Mouse (Mus musculus) forebrain, embryonic 14.5 days (tissue): Measurements from ENCODE around the gene Mapk8ip2. TPM values are rescaled to one million over a fixed set of nuclear protein-coding genes. Genes with fewer than 3 reads are reported as not detected.

Experiments used
- ATAC-seq: fragments of 200-750 bp; cut with Nextera tagmentation; 2 replicates; pipeline ENCODE4 v1.8.0; 2017; ENCODE audit warnings: mild to moderate bottlenecking, moderate library complexity
- DNase-seq: peaks from one replicate; pipeline ENCODE4 v3.0.0-alpha.2; 2015; ENCODE audit warnings: low spot score
- H3K27ac ChIP-seq: fragments of 300-500 bp; sonication (generic); 2 replicates; pipeline ENCODE4 v1.5.1; 2014; ENCODE audit warnings: low read depth, mild to moderate bottlenecking, control low read depth, low read length, moderate library complexity
- H3K27me3 ChIP-seq: fragments of 300-500 bp; sonication (generic); replicated peaks from 2 replicates; pipeline ENCODE4 v1.6.1; 2014; ENCODE audit warnings: low read length, control low read depth, mixed read lengths; ENCODE audit not compliant: control insufficient read depth, insufficient read depth
- H3K36me3 ChIP-seq: fragments of 300-500 bp; sonication (generic); 2 replicates; pipeline ENCODE4 v1.6.1; 2014; ENCODE audit warnings: low read length, control low read depth; ENCODE audit not compliant: control insufficient read depth, insufficient read depth
- H3K4me1 ChIP-seq: fragments of 300-500 bp; sonication (generic); 2 replicates; pipeline ENCODE4 v1.6.1; 2014; ENCODE audit warnings: antibody characterized with exemption, low read length, control low read depth; ENCODE audit not compliant: control insufficient read depth, insufficient read depth
- H3K4me2 ChIP-seq: fragments of 300-500 bp; sonication (generic); 2 replicates; pipeline ENCODE4 v1.6.1; 2014; ENCODE audit warnings: mild to moderate bottlenecking, control low read depth, low read length
- H3K4me3 ChIP-seq: fragments of 300-500 bp; sonication (generic); 2 replicates; pipeline ENCODE4 v1.5.1; 2014; ENCODE audit warnings: low read depth, low read length, control low read depth
- H3K9ac ChIP-seq: fragments of 300-500 bp; sonication (generic); 2 replicates; pipeline ENCODE4 v1.6.1; 2014; ENCODE audit warnings: mild to moderate bottlenecking, low read length, control low read depth, moderate library complexity
- H3K9me3 ChIP-seq: fragments of 300-500 bp; sonication (generic); replicated peaks from 2 replicates; pipeline ENCODE4 v1.6.1; 2016; ENCODE audit warnings: low read length, control low read depth, mixed read lengths; ENCODE audit not compliant: control insufficient read depth
- WGBS: fragments of 180-500 bp; shearing (Covaris S2); extraction: QIAGEN DNeasy Blood & Tissue Kit; methylation state at CpG from one replicate; pipeline ENCODE4 v1.1.7; 2014; 5-methylcytosine and 5-hydroxymethylcytosine counted together
- polyA plus RNA-seq: library from polyadenylated mRNA; unstranded; fragments of >200 nt; fragmentation: Nextera tagmentation; extraction: Ambion mirVana; gene quantifications from 2 replicates; pipeline ENCODE4 v1.2.1, GENCODE M21; 2014

Gene Mapk8ip2
- polyA plus RNA-seq, 1 experiment from 2014 or later: 32.1 TPM

DNA sequence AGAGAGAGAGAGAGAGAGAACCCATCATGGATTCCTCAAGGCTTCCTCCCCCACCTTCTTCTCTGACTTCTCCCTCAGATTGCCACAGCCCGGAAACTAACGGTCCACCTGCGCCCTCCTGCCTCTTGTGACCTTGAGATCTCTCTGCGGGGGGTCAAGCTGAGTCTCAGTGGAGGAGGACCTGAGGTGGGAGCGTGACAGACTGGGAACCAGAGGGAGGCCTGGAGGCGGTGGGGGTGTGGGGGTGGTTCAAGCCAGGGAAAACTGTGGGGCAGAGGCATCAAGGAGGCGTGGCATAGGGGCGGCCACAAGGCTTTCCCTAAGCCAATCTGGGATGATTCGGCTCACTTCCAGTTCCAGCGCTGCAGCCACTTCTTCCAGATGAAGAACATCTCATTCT is 6.6 kb downstream of the Mapk8ip2 start:
- 81% methylated on average over 10 of the region's 10 CpGs for WGBS

DNA sequence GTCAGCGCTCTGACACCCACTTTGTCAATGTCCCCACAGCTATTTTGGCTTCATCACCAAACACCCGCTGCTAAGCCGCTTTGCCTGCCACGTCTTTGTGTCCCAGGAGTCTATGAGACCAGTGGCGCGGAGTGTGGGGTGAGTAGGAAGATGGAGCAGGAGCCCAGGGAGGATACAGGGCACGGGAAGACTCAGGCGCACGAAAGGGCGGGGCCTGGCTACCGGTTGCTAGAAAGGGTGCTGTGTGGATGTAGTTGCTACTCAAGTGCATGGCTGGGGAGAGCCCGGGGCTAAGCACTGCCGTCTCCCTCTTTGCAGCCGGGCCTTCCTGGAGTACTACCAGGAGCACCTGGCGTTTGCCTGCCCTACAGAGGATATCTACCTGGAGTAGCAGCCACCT is 7.6 kb downstream of the Mapk8ip2 start:
- ATAC-seq (no peak), DNase-seq (no peak)
- H3K4me1 ChIP-seq: no peaks in the 10 kb centered on the region
- 88% methylated on average over 15 of the region's 15 CpGs for WGBS
- H3K27me3 ChIP-seq: no peaks in the 10 kb centered on the region
- H3K9me3 ChIP-seq: no peaks in the 10 kb centered on the region
- peaks cover 61% of the 10 kb centered on the region for H3K36me3 ChIP-seq
- H3K4me2 ChIP-seq: no peak overlapping the region
- H3K9ac ChIP-seq: no peak overlapping the region
- H3K4me3 ChIP-seq: no peak overlapping the region
- H3K27ac ChIP-seq: no peak overlapping the region

More for the DNA sequence above, 6.6 kb downstream of the Mapk8ip2 start:
- Histone ChIP-seq H3K27ac (no peak overlapping the region), H3K9me3 (no peaks in the 10 kb centered on the region), H3K36me3 (peaks cover 62% of the 10 kb centered on the region), H3K27me3 (no peaks in the 10 kb centered on the region), H3K9ac (no peak overlapping the region), H3K4me3 (no peak overlapping the region), H3K4me1 (peaks cover 4% of the 10 kb centered on the region), H3K4me2 (no peak overlapping the region)
- no peak for ATAC-seq
- DNase-seq: no peak

DNA sequence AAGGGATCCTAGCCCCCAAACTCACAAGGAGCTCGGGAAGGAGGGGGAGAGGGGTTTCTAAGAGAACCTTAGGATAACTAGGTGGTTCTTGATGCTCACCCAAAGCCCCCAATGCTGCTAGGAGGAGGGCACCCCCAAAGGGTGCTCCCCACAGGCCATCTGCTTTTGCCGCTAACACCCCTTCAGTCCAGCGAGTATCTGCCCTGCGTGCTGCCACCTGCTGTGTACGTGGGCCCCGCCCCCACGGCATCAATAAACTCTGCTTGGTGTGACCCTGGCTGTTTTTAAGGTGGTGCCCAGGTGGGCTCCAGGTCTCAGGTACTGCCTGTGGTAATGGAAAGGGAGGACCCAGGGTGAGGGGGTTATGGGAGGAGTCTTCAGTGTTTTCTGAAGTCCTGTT is 8.5 kb downstream of the Mapk8ip2 start:
- Histone ChIP-seq H3K4me2 (no peak overlapping the region), H3K4me3 (no peak overlapping the region), H3K27ac (no peak overlapping the region), H3K27me3 (no peaks in the 10 kb centered on the region), H3K36me3 (peaks cover 53% of the 10 kb centered on the region), H3K9ac (no peak overlapping the region), H3K4me1 (no peaks in the 10 kb centered on the region), H3K9me3 (no peaks in the 10 kb centered on the region)
- 86% methylated on average over 7 of the region's 7 CpGs for WGBS
- DNase-seq (no peak), ATAC-seq (no peak)

DNA sequence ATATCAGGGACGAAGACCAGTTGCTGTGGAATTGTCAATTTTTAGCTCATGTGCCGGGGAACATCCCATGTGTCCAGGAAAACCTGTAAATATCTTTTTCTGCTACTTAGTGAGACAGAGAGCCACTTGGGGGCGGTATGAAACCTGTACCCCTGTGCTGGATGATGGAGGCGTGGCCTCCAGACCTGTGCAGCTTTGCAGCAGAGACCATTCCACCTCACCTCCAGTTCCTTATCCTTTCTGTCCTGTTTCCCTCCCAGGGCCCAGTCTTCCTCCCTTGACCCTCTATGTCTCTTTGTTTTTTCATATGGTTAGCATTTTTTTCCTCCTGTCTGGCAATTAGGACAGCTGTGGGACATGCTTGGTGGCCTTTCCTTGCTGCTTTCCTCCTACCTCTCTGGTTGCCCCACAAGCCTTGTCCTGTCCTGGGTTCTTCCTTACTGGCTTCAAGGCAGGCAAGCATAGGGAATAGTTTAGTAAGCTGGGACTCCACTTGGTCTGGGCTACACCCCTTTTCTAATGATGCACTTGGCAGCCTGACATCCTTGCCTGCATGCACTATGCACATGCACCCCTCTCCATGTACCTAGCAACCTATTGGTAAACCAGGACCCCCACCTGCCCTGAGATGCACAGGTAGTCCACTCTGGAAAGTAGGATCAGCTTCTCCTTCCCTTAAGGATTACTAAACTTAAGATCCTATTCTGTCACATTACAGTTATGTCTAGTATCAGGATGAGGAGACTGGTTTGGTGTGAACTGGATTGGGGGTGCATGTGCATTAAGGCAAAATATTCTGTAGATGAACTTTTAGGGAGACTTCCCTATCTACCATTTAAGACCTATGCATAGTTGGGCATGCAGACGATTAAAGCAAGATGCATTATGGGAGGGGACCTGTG is 9.9 kb downstream of the Mapk8ip2 start:
- no peak for DNase-seq
- no peak overlapping the region for H3K4me2 ChIP-seq
- ATAC-seq: no peak
- peaks cover 39% of the 10 kb centered on the region for H3K36me3 ChIP-seq
- no peak overlapping the region for H3K9ac ChIP-seq
- no peaks in the 10 kb centered on the region for H3K27me3 ChIP-seq
- H3K4me3 ChIP-seq: no peak overlapping the region
- H3K27ac ChIP-seq: no peak overlapping the region
- 67% methylated on average over 5 of the region's 5 CpGs for WGBS
- no peaks in the 10 kb centered on the region for H3K9me3 ChIP-seq
- H3K4me1 ChIP-seq: no peaks in the 10 kb centered on the region

DNA sequence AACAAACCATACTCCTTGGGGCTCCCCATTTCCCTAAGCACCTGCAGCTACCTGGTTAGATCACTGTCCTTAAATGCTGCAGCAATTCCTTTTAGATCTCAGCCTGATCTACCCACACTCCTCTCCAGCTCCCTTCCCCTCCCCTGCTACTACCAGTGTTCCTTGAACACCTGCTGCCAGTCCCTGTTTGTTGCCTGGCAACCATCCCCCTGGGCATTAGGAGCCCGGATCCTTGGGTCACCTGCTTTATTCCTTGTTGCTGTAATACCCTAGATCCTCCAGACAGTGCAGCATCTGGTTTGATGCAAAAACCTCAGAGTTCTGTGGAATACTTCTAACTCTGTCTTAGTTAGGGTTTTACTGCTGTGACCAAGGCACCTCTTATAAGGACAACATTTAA is 11.3 kb downstream of the Mapk8ip2 start:
- Histone ChIP-seq H3K36me3 (peaks cover 25% of the 10 kb centered on the region), H3K4me3 (no peak overlapping the region), H3K27me3 (no peaks in the 10 kb centered on the region), H3K4me1 (no peaks in the 10 kb centered on the region), H3K4me2 (no peak overlapping the region), H3K9me3 (no peaks in the 10 kb centered on the region), H3K9ac (no peak overlapping the region), H3K27ac (no peak overlapping the region)
- WGBS: 4% methylated on average over 1 of the region's 1 CpGs
- ATAC-seq: peak; percentile 30
- DNase-seq: peak; percentile 56

DNA sequence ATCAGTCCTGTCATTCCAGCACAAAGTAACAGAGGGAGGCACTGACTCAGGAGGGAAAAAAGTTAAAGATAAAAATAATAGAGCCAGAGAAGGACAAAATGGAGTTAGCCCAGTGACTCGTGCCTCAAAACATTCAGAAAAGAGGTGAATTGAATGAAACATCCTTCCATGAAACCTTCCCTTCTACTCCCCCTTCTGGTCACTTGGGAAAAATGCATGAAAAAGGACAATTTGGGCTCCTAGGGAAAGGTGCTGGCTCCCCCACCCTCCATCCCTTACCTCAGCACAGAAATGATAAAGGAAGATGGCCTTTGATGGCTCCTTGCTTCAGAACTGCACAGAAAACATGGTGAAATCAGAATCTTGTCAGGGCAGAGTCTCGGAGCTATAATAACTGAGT is 14.9 kb downstream of the Mapk8ip2 start:
- H3K4me3 ChIP-seq: no peak overlapping the region
- no peak overlapping the region for H3K27ac ChIP-seq
- 24% methylated on average over 2 of the region's 2 CpGs for WGBS
- no peaks in the 10 kb centered on the region for H3K36me3 ChIP-seq
- peak; percentile 75 for DNase-seq
- 0 out of 2 replicates have a peak, but pooled peaks have one; percentile 28 for ATAC-seq
- H3K27me3 ChIP-seq: no peaks in the 10 kb centered on the region
- H3K4me2 ChIP-seq: no peak overlapping the region
- H3K9me3 ChIP-seq: no peaks in the 10 kb centered on the region
- H3K4me1 ChIP-seq: no peaks in the 10 kb centered on the region
- no peak overlapping the region for H3K9ac ChIP-seq

DNA sequence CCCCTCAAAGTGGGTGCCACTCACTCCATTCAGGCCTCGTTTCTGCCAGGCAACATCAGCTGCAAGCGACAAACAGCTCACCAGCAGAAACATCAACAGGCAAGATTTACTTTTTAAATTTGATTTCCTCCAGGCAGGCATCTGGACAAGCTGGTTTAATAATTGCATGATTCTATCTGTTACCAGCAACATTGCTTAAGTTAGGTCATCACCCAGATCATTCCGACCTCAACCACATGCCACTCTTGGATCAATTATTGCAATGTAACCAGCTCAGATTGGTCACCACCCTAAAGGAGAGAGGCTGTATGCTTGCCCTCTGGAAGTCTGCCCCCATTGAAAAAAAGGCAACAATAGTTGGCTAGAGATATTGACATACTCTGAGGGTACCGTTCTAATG is 17.8 kb downstream of the Mapk8ip2 start:
- H3K36me3 ChIP-seq: no peaks in the 10 kb centered on the region
- H3K4me2 ChIP-seq: no peak overlapping the region
- no peak overlapping the region for H3K27ac ChIP-seq
- no peak overlapping the region for H3K9ac ChIP-seq
- 90% methylated on average over 4 of the region's 4 CpGs for WGBS
- no peaks in the 10 kb centered on the region for H3K9me3 ChIP-seq
- ATAC-seq: no peak
- peaks cover 6% of the 10 kb centered on the region for H3K4me1 ChIP-seq
- DNase-seq: no peak
- H3K4me3 ChIP-seq: no peak overlapping the region
- no peaks in the 10 kb centered on the region for H3K27me3 ChIP-seq

DNA sequence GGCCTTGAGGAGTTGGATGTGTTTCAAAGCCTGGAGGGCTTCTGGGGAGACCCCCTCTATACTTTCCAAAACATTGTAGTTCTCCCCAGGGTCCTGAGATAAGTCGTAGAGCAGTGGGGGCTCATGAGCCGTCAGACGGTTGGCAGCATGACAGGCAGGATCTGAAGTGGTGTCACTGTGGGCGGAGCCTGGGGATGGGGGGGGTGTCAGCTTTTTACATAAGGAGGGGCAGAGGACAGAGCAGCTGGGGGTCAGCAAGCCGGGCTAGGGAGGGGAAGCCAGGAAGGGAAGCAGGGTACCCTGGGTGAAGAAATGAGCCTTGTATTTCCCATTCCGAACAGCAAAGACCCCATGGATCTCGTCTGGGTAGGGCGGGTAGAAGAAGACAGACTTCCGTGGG is 19.7 kb downstream of the Mapk8ip2 start:
- peaks cover 6% of the 10 kb centered on the region for H3K4me1 ChIP-seq
- H3K4me2 ChIP-seq: no peak overlapping the region
- no peaks in the 10 kb centered on the region for H3K36me3 ChIP-seq
- ATAC-seq (no peak), DNase-seq (no peak)
- no peaks in the 10 kb centered on the region; the same call in 1 of the 2 replicates for H3K27me3 ChIP-seq
- no peak overlapping the region for H3K27ac ChIP-seq
- H3K4me3 ChIP-seq: no peak overlapping the region
- no peaks in the 10 kb centered on the region for H3K9me3 ChIP-seq
- no peak overlapping the region for H3K9ac ChIP-seq
- 83% methylated on average over 9 of the region's 9 CpGs for WGBS

DNA sequence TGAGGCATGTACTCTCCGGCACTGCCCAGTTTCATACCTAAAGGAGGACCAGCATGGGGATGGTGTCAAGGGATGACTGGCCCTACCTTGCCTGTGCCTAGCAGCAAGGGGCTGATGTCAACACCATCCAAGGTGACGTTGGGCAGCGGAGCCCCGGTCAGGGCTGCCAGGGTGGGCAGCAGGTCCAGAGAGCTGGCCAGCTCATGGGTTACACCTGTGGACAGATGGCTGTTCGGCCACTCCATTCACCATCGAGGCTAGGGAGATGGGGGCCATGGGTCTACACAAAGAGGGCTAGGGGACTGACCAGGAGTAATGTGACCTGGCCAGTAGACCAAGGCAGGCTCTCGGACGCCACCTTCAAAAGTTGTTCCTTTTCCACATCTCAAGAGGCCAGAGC is 20.2 kb downstream of the Mapk8ip2 start:
- DNase-seq: no peak
- Histone ChIP-seq H3K27ac (no peak overlapping the region), H3K9me3 (no peaks in the 10 kb centered on the region), H3K9ac (no peak overlapping the region), H3K4me3 (no peak overlapping the region), H3K4me1 (peaks cover 6% of the 10 kb centered on the region), H3K27me3 (no peaks in the 10 kb centered on the region; the same call in 1 of the 2 replicates), H3K4me2 (no peak overlapping the region), H3K36me3 (no peaks in the 10 kb centered on the region)
- WGBS: 96% methylated on average over 8 of the region's 8 CpGs
- ATAC-seq: no peak
